Comparison of ENCODE assay signal across 13 mouse cellular contexts in genomic region chr3:127874254-127874883, GRCm38 (mm10). TPM values are rescaled to one million over a fixed set of nuclear protein-coding genes. Genes with fewer than 3 reads are reported as not detected.
DNase-seq lines count a peak whose midpoint lies in the region; ATAC-seq lines count a peak whose summit lies in the region.
"Had no signal": no experiment of that assay in that cellular context is flagged by ENCODE, and none has a peak within 500 bp of the region (broad histone marks: within the 10 kb centered on the region; RNA-seq: fewer than 3 reads in every experiment).

No protein-coding gene starts in this region.

- no peak for DNase-seq in kidney, postnatal 36 days
- DNase-seq in embryo, embryonic 10.5 days (ENCODE audit: low spot score), result peak; percentile 84
- DNase-seq in hindbrain, embryonic 14.5 days (ENCODE audit: low spot score), result peak; percentile 53
- no peak for DNase-seq in urinary bladder, adult 18-20 months (ENCODE audit: low spot score in 2 of 2)
- DNase-seq in thymus, postnatal 14 days, result no peak
- DNase-seq: heart, adult 18-20 months; lung, adult 18-20 months; right cerebral cortex, postnatal 4 days; thymus, adult 2 months had no signal

- H3K27ac ChIP-seq in kidney, embryonic 16.5 days (ENCODE audit: low read length), result no peak overlapping the region
- H3K27ac ChIP-seq in hindbrain, embryonic 14.5 days, result 0 out of 2 replicates have a peak overlapping the region, but pooled peaks have one; percentile 35
- H3K27ac ChIP-seq in stomach, embryonic 16.5 days (ENCODE audit: low read length), result peak overlapping the region; percentile 27; the same call in 1 of the 2 replicates
- H3K27ac ChIP-seq: limb, embryonic 10.5 days; midbrain, embryonic 12.5 days had no signal

- H3K4me2 ChIP-seq in kidney, embryonic 16.5 days (replicated peaks; ENCODE audit: low read depth, low read length), result no peak overlapping the region
- no peak overlapping the region for H3K4me2 ChIP-seq in hindbrain, embryonic 14.5 days (replicated peaks)
- H3K4me2 ChIP-seq in stomach, embryonic 16.5 days (ENCODE audit: low read depth, low read length), result no peak overlapping the region
- H3K4me2 ChIP-seq: midbrain, embryonic 12.5 days had no signal

- ATAC-seq in kidney, embryonic 16.5 days (ENCODE audit: low FRiP score, low TSS enrichment), result peak; percentile 82
- ATAC-seq in hindbrain, embryonic 14.5 days (ENCODE audit: low FRiP score), result peak; percentile 93
- peak; percentile 74; the same call in 1 of the 2 replicates for ATAC-seq in stomach, embryonic 16.5 days (ENCODE audit: insufficient read depth, low FRiP score)

- peaks cover 6% of the 10 kb centered on the region; the same call in 1 of the 2 replicates for H3K4me1 ChIP-seq in kidney, embryonic 16.5 days (ENCODE audit: insufficient read depth, low read length)
- H3K4me1 ChIP-seq in hindbrain, embryonic 14.5 days (replicated peaks; ENCODE audit: control insufficient read depth, insufficient read depth, low read length), result no peaks in the 10 kb centered on the region
- H3K4me1 ChIP-seq in stomach, embryonic 16.5 days (ENCODE audit: control insufficient read depth, insufficient read depth, low read length), result peaks cover 10% of the 10 kb centered on the region
- H3K4me1 ChIP-seq: midbrain, embryonic 12.5 days had no signal

- H3K27me3 ChIP-seq in kidney, embryonic 16.5 days (ENCODE audit: insufficient read depth, low read length), result no peaks in the 10 kb centered on the region
- no peaks in the 10 kb centered on the region for H3K27me3 ChIP-seq in hindbrain, embryonic 14.5 days (ENCODE audit: control insufficient read depth, insufficient read depth, low read length)
- H3K27me3 ChIP-seq in stomach, embryonic 16.5 days (ENCODE audit: control insufficient read depth, insufficient read depth, low read length), result no peaks in the 10 kb centered on the region
- H3K27me3 ChIP-seq: midbrain, embryonic 12.5 days had no signal

- no peak overlapping the region for H3K4me3 ChIP-seq in kidney, embryonic 16.5 days (ENCODE audit: low read length)
- no peak overlapping the region for H3K4me3 ChIP-seq in hindbrain, embryonic 14.5 days (replicated peaks; ENCODE audit: low read length)
- no peak overlapping the region for H3K4me3 ChIP-seq in stomach, embryonic 16.5 days (replicated peaks; ENCODE audit: low read length)
- H3K4me3 ChIP-seq: limb, embryonic 10.5 days; midbrain, embryonic 12.5 days had no signal

- WGBS in kidney, embryonic 16.5 days, result 23% methylated on average over 4 of the region's 4 CpGs
- 29% methylated on average over 4 of the region's 4 CpGs for WGBS in hindbrain, embryonic 14.5 days
- 26% methylated on average over 4 of the region's 4 CpGs for WGBS in stomach, embryonic 16.5 days

- no peaks in the 10 kb centered on the region for H3K9me3 ChIP-seq in kidney, embryonic 16.5 days (ENCODE audit: low read length)
- no peaks in the 10 kb centered on the region for H3K9me3 ChIP-seq in hindbrain, embryonic 14.5 days (ENCODE audit: control insufficient read depth, low read length)
- no peaks in the 10 kb centered on the region for H3K9me3 ChIP-seq in stomach, embryonic 16.5 days (replicated peaks; ENCODE audit: control insufficient read depth, low read length)
- H3K9me3 ChIP-seq: limb, embryonic 10.5 days; midbrain, embryonic 12.5 days had no signal

- no peaks in the 10 kb centered on the region for H3K36me3 ChIP-seq in kidney, embryonic 16.5 days (ENCODE audit: insufficient read depth, low read length)
- H3K36me3 ChIP-seq in hindbrain, embryonic 14.5 days (replicated peaks; ENCODE audit: control insufficient read depth, insufficient read depth), result no peaks in the 10 kb centered on the region
- H3K36me3 ChIP-seq in stomach, embryonic 16.5 days (ENCODE audit: control insufficient read depth, insufficient read depth, low read length), result no peaks in the 10 kb centered on the region
- H3K36me3 ChIP-seq: limb, embryonic 10.5 days; midbrain, embryonic 12.5 days had no signal

- no peak overlapping the region for H3K9ac ChIP-seq in kidney, embryonic 16.5 days (replicated peaks; ENCODE audit: low read length)
- H3K9ac ChIP-seq in hindbrain, embryonic 14.5 days, result no peak overlapping the region
- H3K9ac ChIP-seq in stomach, embryonic 16.5 days (ENCODE audit: low read length), result no peak overlapping the region
- H3K9ac ChIP-seq: midbrain, embryonic 12.5 days had no signal

RNA-seq across cellular contexts. Expression of gene Fam241a, which starts 21.8 kb away (rescaled TPM):
- 3.7 and 5.0 TPM in 2 replicates for polyA plus RNA-seq in kidney, embryonic 16.5 days (2015; fragmentation: Nextera tagmentation; extraction: Ambion mirVana)
- polyA plus RNA-seq in hindbrain, embryonic 14.5 days (2014; fragmentation: Nextera tagmentation; extraction: Ambion mirVana), result 9.9 and 10.4 TPM in 2 replicates
- polyA plus RNA-seq in stomach, embryonic 16.5 days (2015; fragmentation: Nextera tagmentation; extraction: Ambion mirVana), result 12.7 and 15.1 TPM in 2 replicates

RNA-seq across cellular contexts. Expression of gene Ap1ar, which starts 37.0 kb away (rescaled TPM):
- 49.3 and 50.9 TPM in 2 replicates for polyA plus RNA-seq in kidney, embryonic 16.5 days (2015; fragmentation: Nextera tagmentation; extraction: Ambion mirVana)
- 100.0 and 102 TPM in 2 replicates for polyA plus RNA-seq in hindbrain, embryonic 14.5 days (2014; fragmentation: Nextera tagmentation; extraction: Ambion mirVana)
- 42.2 and 43.3 TPM in 2 replicates for polyA plus RNA-seq in stomach, embryonic 16.5 days (2015; fragmentation: Nextera tagmentation; extraction: Ambion mirVana)

Comparison
In these comparisons a context has a peak if more than half of its experiments do, and no peak if none do; other contexts are left out.
1. DNase-seq: peak in embryo, embryonic 10.5 days (single experiment) and hindbrain, embryonic 14.5 days (single experiment); none in kidney, postnatal 36 days (0 of 2), urinary bladder, adult 18-20 months (0 of 2) and thymus, postnatal 14 days (single experiment).
2. Peak in every context shown above with its lines, with median percentiles within 50 percentile points of each other: ATAC-seq.